Mouse (Mus musculus): ENCODE data around the gene Xiap. TPM values are rescaled to one million over a fixed set of nuclear protein-coding genes. Genes with fewer than 3 reads are reported as not detected.

Gene Xiap
- total RNA-seq, 2 experiments from 2014 or later, result 67.7 to 69.9 TPM

Other genes starting within 250 kb of the Xiap start
- 10 to 100 TPM; 72.6 to 96.1 TPM for gene Thoc2, start 139.0 kb upstream of the Xiap start, total RNA-seq (2021)
- 10 to 100 TPM; 91.4 to 96.6 TPM for gene Stag2, start 89.6 kb downstream of the Xiap start, total RNA-seq (2021)